Mouse (Mus musculus) E14TG2a.4 (cell line): ENCODE measurements around the gene Gpr155.

Experiments
- CTCF ChIP-seq: conservative IDR thresholded peaks from 2 replicates; pipeline ENCODE4 v1.5.1; 2014; ENCODE audit warnings: low read length
- NANOG ChIP-seq: IDR thresholded peaks from 2 replicates; pipeline ENCODE4 v1.6.1; 2014; ENCODE audit warnings: borderline replicate concordance, low read length, mixed read lengths
- POU5F1 ChIP-seq: IDR thresholded peaks from 2 replicates; pipeline ENCODE4 v1.6.1; 2014; ENCODE audit warnings: low read length, borderline replicate concordance

GRCm38 (mm10) chr2:73363448-73363847 lies 22.9 kb downstream of the Gpr155 start:
- TF ChIP-seq CTCF (no peak), POU5F1 (no peak), NANOG (no peak)
